31 mouse cellular contexts compared by ENCODE assay signal in genomic region chrX:56607032-56607710, GRCm38 (mm10). TPM values are rescaled to one million over a fixed set of nuclear protein-coding genes. Genes with fewer than 3 reads are reported as not detected.
DNase-seq lines count a peak whose midpoint lies in the region; ATAC-seq and TF ChIP-seq lines count a peak whose summit lies in the region.
"Had no signal": no experiment of that assay in that cellular context is flagged by ENCODE, and none has a peak within 500 bp of the region (broad histone marks: within the 10 kb centered on the region; RNA-seq: fewer than 3 reads in every experiment).

No protein-coding gene starts in this region.

- H3K9ac ChIP-seq in midbrain, embryonic 14.5 days (replicated peaks; ENCODE audit: low read length), result no peak overlapping the region
- H3K9ac ChIP-seq: heart, embryonic 13.5 days; limb, embryonic 12.5 days; liver, embryonic 15.5 days had no signal

- H3K27me3 ChIP-seq in midbrain, embryonic 14.5 days (ENCODE audit: control insufficient read depth, insufficient read depth, low read length), result no peaks in the 10 kb centered on the region
- H3K27me3 ChIP-seq: heart, embryonic 13.5 days; limb, embryonic 12.5 days; liver, embryonic 15.5 days had no signal

- TF ChIP-seq CTCF in lung, adult 2 months (IDR thresholded peaks at IDR 0.05; ENCODE audit: insufficient read depth, low read length), result no peak

- H3K4me3 ChIP-seq in lung, adult 2 months (replicated peaks; ENCODE audit: extremely low read depth, low read depth, low read length), result no peak overlapping the region
- H3K4me3 ChIP-seq in midbrain, embryonic 14.5 days (replicated peaks; ENCODE audit: low read depth, low read length), result no peak overlapping the region
- H3K4me3 ChIP-seq: heart, embryonic 13.5 days; limb, embryonic 12.5 days; liver, embryonic 15.5 days had no signal

- no peak overlapping the region for H3K4me2 ChIP-seq in midbrain, embryonic 14.5 days (ENCODE audit: low read length)
- H3K4me2 ChIP-seq: heart, embryonic 13.5 days; limb, embryonic 12.5 days; liver, embryonic 15.5 days; midbrain, embryonic 11.5 days had no signal

- H3K4me1 ChIP-seq in lung, adult 2 months (ENCODE audit: control insufficient read depth, insufficient read depth, low read length), result no peaks in the 10 kb centered on the region
- 0 out of 2 replicates have a peak, but pooled peaks cover 9% of the 10 kb centered on the region for H3K4me1 ChIP-seq in midbrain, embryonic 14.5 days (ENCODE audit: control insufficient read depth, insufficient read depth, low read length)

- 58% methylated on average over 7 of the region's 7 CpGs for WGBS in lung, adult 2 months
- 81% methylated on average over 7 of the region's 7 CpGs for WGBS in midbrain, embryonic 14.5 days

- H3K27ac ChIP-seq in midbrain, embryonic 14.5 days (replicated peaks; ENCODE audit: low read depth, low read length), result no peak overlapping the region
- H3K27ac ChIP-seq: heart, embryonic 13.5 days; hindbrain, postnatal 0 days; kidney, postnatal 0 days; limb, embryonic 12.5 days; liver, embryonic 15.5 days; macrophage had no signal

- DNase-seq in CD4-positive helper T cell, adult 2 months (ENCODE audit: low read depth, low spot score), result peak; percentile 25
- DNase-seq in lung, adult 2 months, result peak; percentile 7
- DNase-seq in left cerebral cortex, postnatal 36 days (ENCODE audit: low spot score in 2 of 2), result no peak
- DNase-seq in midbrain, embryonic 14.5 days, result no peak
- DNase-seq in kidney, adult 11 months, result no peak
- DNase-seq in cerebellum, postnatal 10 days, result no peak
- DNase-seq: cerebellum, adult 11 months; heart, adult 11 months; heart, postnatal 14 days had no signal

- no peak for TF ChIP-seq POLR2A in lung, adult 2 months (IDR thresholded peaks at IDR 0.05; ENCODE audit: borderline replicate concordance, extremely low read depth, low read depth, low read length)

- no peaks in the 10 kb centered on the region for H3K36me3 ChIP-seq in midbrain, embryonic 14.5 days (ENCODE audit: control insufficient read depth, insufficient read depth, low read length)
- H3K36me3 ChIP-seq: heart, embryonic 13.5 days; limb, embryonic 12.5 days; liver, embryonic 15.5 days had no signal

- intact Hi-C loops in left cerebral cortex, postnatal 36 days (cut with DNase I), result no loop called here

- H3K9me3 ChIP-seq in midbrain, embryonic 14.5 days (ENCODE audit: control insufficient read depth, low read length), result no peaks in the 10 kb centered on the region
- H3K9me3 ChIP-seq: heart, embryonic 13.5 days; limb, embryonic 12.5 days; liver, embryonic 15.5 days had no signal

- peak; percentile 24 for ATAC-seq in granulocyte monocyte progenitor cell, adult 5-6 weeks (replicated peaks; ENCODE audit: poor library complexity, severe bottlenecking)
- 0 out of 2 replicates have a peak, but pooled peaks have one; percentile 23 for ATAC-seq in megakaryocyte, adult 5-6 weeks (ENCODE audit: poor library complexity, severe bottlenecking)
- ATAC-seq in midbrain, embryonic 14.5 days (ENCODE audit: low FRiP score, low TSS enrichment), result no peak
- ATAC-seq: forebrain, embryonic 14.5 days; hindbrain, postnatal 0 days; intestine, postnatal 0 days; Patski had no signal

RNA-seq across cellular contexts. Expression of gene Slc9a6, which starts 2.4 kb away (rescaled TPM):
- total RNA-seq in granulocyte monocyte progenitor cell, adult 5-6 weeks (2014; fragmentation: Nextera tagmentation), result 3.4 and 7.6 TPM in 2 replicates
- 11.4 and 11.6 TPM in 2 replicates for total RNA-seq in granulocyte monocyte progenitor cell, adult 5-6 weeks (2017)
- polyA plus RNA-seq in lung, adult 2 months (2012; rRNA removed), result 29.7 and 29.9 TPM in 2 replicates
- total RNA-seq in megakaryocyte, adult 5-6 weeks (2015), result 12.5 and 20.3 TPM in 2 replicates
- total RNA-seq in megakaryocyte, adult 5-6 weeks (2017), result 12.6 and 20.2 TPM in 2 replicates
- total RNA-seq in left cerebral cortex, postnatal 36 days (2021), result 100 to 1,000 TPM in 1 of 2 experiments, 10 to 100 TPM in 1; 97.3 to 103 TPM
- polyA plus RNA-seq in midbrain, embryonic 14.5 days (2014; fragmentation: Nextera tagmentation; extraction: Ambion mirVana), result 48.7 and 55.1 TPM in 2 replicates

RNA-seq across cellular contexts. Expression of gene Mmgt1, which starts 9.3 kb away (rescaled TPM):
- 22.8 and 27.3 TPM in 2 replicates for total RNA-seq in granulocyte monocyte progenitor cell, adult 5-6 weeks (2014; fragmentation: Nextera tagmentation)
- total RNA-seq in granulocyte monocyte progenitor cell, adult 5-6 weeks (2017), result 23.0 and 28.5 TPM in 2 replicates
- 5.0 and 8.3 TPM in 2 replicates for polyA plus RNA-seq in lung, adult 2 months (2012; rRNA removed)
- 17.4 and 18.5 TPM in 2 replicates for total RNA-seq in megakaryocyte, adult 5-6 weeks (2015)
- 13.3 and 15.5 TPM in 2 replicates for total RNA-seq in megakaryocyte, adult 5-6 weeks (2017)
- 10 to 100 TPM; 26.0 to 26.8 TPM for total RNA-seq in left cerebral cortex, postnatal 36 days (2021)
- polyA plus RNA-seq in midbrain, embryonic 14.5 days (2014; fragmentation: Nextera tagmentation; extraction: Ambion mirVana), result 50.4 and 66.9 TPM in 2 replicates

RNA-seq across cellular contexts. Expression of gene Gm648, which starts 57.8 kb away (rescaled TPM):
- total RNA-seq in granulocyte monocyte progenitor cell, adult 5-6 weeks (2014; fragmentation: Nextera tagmentation), result not detected in 2 replicates
- total RNA-seq in granulocyte monocyte progenitor cell, adult 5-6 weeks (2017), result not detected in 2 replicates
- not detected in 2 replicates for polyA plus RNA-seq in lung, adult 2 months (2012; rRNA removed)
- total RNA-seq in megakaryocyte, adult 5-6 weeks (2015), result 0.36 TPM in 1 of 2 replicates, not detected in the other
- total RNA-seq in megakaryocyte, adult 5-6 weeks (2017), result not detected in 2 replicates
- total RNA-seq in left cerebral cortex, postnatal 36 days (2021), result not detected
- polyA plus RNA-seq in midbrain, embryonic 14.5 days (2014; fragmentation: Nextera tagmentation; extraction: Ambion mirVana), result not detected in 2 replicates
- total RNA-seq: adrenal gland, adult 18-20 months; gastrocnemius, adult 8-10 months; heart, postnatal 14 days; hindbrain, postnatal 0 days; layer of hippocampus, postnatal 10 days; left cerebral cortex, postnatal 10 days; neutrophil, adult 5-6 weeks had no signal
- polyA plus RNA-seq: embryonic facial prominence, embryonic 14.5 days; forebrain, embryonic 14.5 days; frontal cortex, adult 2 months; heart, embryonic 13.5 days; hindbrain, embryonic 11.5 days; hindbrain, postnatal 0 days; intestine, postnatal 0 days; kidney, postnatal 0 days; large intestine, adult 2 months; limb, embryonic 12.5 days; liver, embryonic 15.5 days; macrophage; midbrain, embryonic 11.5 days; Patski; urinary bladder, adult 2 months had no signal

Comparison
In these comparisons a context has a peak if more than half of its experiments do, and no peak if none do; other contexts are left out.
1. DNase-seq: peak in CD4-positive helper T cell, adult 2 months (single experiment) and lung, adult 2 months (single experiment); none in left cerebral cortex, postnatal 36 days (0 of 2), midbrain, embryonic 14.5 days (single experiment), kidney, adult 11 months (single experiment) and cerebellum, postnatal 10 days (0 of 2).
2. RNA of gene Slc9a6, which starts 2.4 kb away (total RNA-seq): 97.3 to 103 TPM in left cerebral cortex, postnatal 36 days; 12.5 to 20.3 TPM in megakaryocyte, adult 5-6 weeks and 3.4 to 11.6 TPM in granulocyte monocyte progenitor cell, adult 5-6 weeks; every median in the first group is over 4 times any median in the second.